Mouse (Mus musculus): ENCODE measurements around the gene Emd. TPM values are rescaled to one million over a fixed set of nuclear protein-coding genes. Genes with fewer than 3 reads are reported as not detected.

Gene Emd
- total RNA-seq, 2 experiments from 2014 or later: 25.7 to 30.3 TPM

GRCm38 (mm10) chrX:74246693-74247092 lies 7.8 kb upstream of the Emd start:
- H3K4me3 ChIP-seq: peak overlapping the region; percentile 81
- intact Hi-C loops (cut with DNase I): loop anchor here (5.0 to 10.0 kb wide), 6 partner anchors 129 to 452 kb away; partner anchors contain the start of genes Fam3a, G6pdx, Hcfc1 and Ikbkg
- no peak for TF ChIP-seq CTCF (IDR thresholded peaks at IDR 0.05)
- peak overlapping the region; percentile 90 for H3K27ac ChIP-seq
- DNase-seq: peak; percentile 41

GRCm38 (mm10) chrX:74248651-74249050 lies 5.8 kb upstream of the Emd start:
- peak overlapping the region; percentile 73 for H3K4me3 ChIP-seq
- DNase-seq: peak; percentile 68
- intact Hi-C loops (cut with DNase I): loop anchor here (1.0 to 10.0 kb wide), 7 partner anchors 131 to 454 kb away; partner anchors contain the start of genes Fam3a, G6pdx, Hcfc1 and Ikbkg
- peak overlapping the region; percentile 78 for H3K27ac ChIP-seq
- peak; percentile 72 for TF ChIP-seq CTCF (IDR thresholded peaks at IDR 0.05)

GRCm38 (mm10) chrX:74249615-74250014 lies 4.9 kb upstream of the Emd start, which contains the start of gene Flna:
TSS of gene Flna (minus strand) at chrX:74249820.
- H3K27ac ChIP-seq: peak within 1 kb of the TSS; percentile 78
- peak; percentile 79 for DNase-seq
- peak; percentile 59 for TF ChIP-seq CTCF (IDR thresholded peaks at IDR 0.05)
- intact Hi-C loops (cut with DNase I): loop anchor here (1.0 to 10.0 kb wide), 7 partner anchors 132 to 455 kb away; partner anchors contain the start of genes Fam3a, G6pdx, Hcfc1 and Ikbkg
- H3K4me3 ChIP-seq: peak within 1 kb of the TSS; percentile 73

GRCm38 (mm10) chrX:74254888-74255565 lies 540 bp downstream of the Emd start:
- intact Hi-C loops (cut with DNase I): no loop called here
- Histone ChIP-seq H3K4me3 (peak overlapping the region; percentile 87), H3K27ac (peak overlapping the region; percentile 97)
- no peak for TF ChIP-seq CTCF (IDR thresholded peaks at IDR 0.05)
- no peak for DNase-seq

- Histone ChIP-seq H3K27ac (no peak overlapping the region), H3K4me3 (no peak overlapping the region)
- intact Hi-C loops (cut with DNase I): no loop called here
- DNase-seq: no peak
- no peak for TF ChIP-seq CTCF (IDR thresholded peaks at IDR 0.05)
These were observed 3.3 kb downstream of the Emd start for GRCm38 (mm10) chrX:74257746-74258145.

GRCm38 (mm10) chrX:74269736-74270061 lies 15.2 kb downstream of the Emd start:
- no peak for TF ChIP-seq CTCF (IDR thresholded peaks at IDR 0.05)
- intact Hi-C loops (cut with DNase I): loop anchor here (5.0 kb wide), 1 partner anchor 43 kb away; the partner anchor contains the start of gene Fam50a
- peak overlapping the region; percentile 99 for H3K27ac ChIP-seq
- DNase-seq: no peak
- peak overlapping the region; percentile 73 for H3K4me3 ChIP-seq

GRCm38 (mm10) chrX:74270062-74270901 lies 15.8 kb downstream of the Emd start, which contains the start of gene Rpl10:
TSS of gene Rpl10 (plus strand) at chrX:74270812.
- DNase-seq: peak; percentile 94
- TF ChIP-seq CTCF (IDR thresholded peaks at IDR 0.05): peak; percentile 42

GRCm38 (mm10) chrX:74270902-74271551 lies 16.5 kb downstream of the Emd start:
- H3K4me3 ChIP-seq: peak overlapping the region; percentile 79
- peak overlapping the region; percentile 88 for H3K27ac ChIP-seq
- DNase-seq: peak; percentile 57
- no peak for TF ChIP-seq CTCF (IDR thresholded peaks at IDR 0.05)
- intact Hi-C loops (cut with DNase I): loop anchor here (5.0 kb wide), 1 partner anchor 41 kb away; the partner anchor contains the start of gene Fam50a

More at GRCm38 (mm10) chrX:74270062-74270901, 15.8 kb downstream of the Emd start, which contains the start of gene Rpl10:
- Histone ChIP-seq H3K27ac (peak within 1 kb of the TSS; percentile 99), H3K4me3 (peak within 1 kb of the TSS; percentile 79)
- intact Hi-C loops (cut with DNase I): loop anchor here (5.0 kb wide), 1 partner anchor 42 kb away; the partner anchor contains the start of gene Fam50a

- TF ChIP-seq CTCF (IDR thresholded peaks at IDR 0.05): no peak
These were observed 19.2 kb downstream of the Emd start for GRCm38 (mm10) chrX:74273422-74274322.

GRCm38 (mm10) chrX:74277916-74278315 lies 23.4 kb downstream of the Emd start:
- H3K4me3 ChIP-seq: peak overlapping the region; percentile 23; the same call in 1 of the 2 replicates
- no peak for TF ChIP-seq CTCF (IDR thresholded peaks at IDR 0.05)
- H3K27ac ChIP-seq: no peak overlapping the region
- intact Hi-C loops (cut with DNase I): no loop called here
- no peak for DNase-seq

More at GRCm38 (mm10) chrX:74273422-74274322, 19.2 kb downstream of the Emd start:
- Histone ChIP-seq H3K27ac (peak overlapping the region; percentile 16; the same call in 1 of the 2 replicates), H3K4me3 (no peak overlapping the region)
- intact Hi-C loops (cut with DNase I): loop anchor here (5.0 kb wide), 1 partner anchor 39 kb away; the partner anchor contains the start of gene Fam50a
- DNase-seq: no peak
